Mouse (Mus musculus): ENCODE data around the gene Mmp23.
A peak's percentile ranks its signal among the peaks of the same experiment; 100 is the strongest.

Mmp23 gene

GRCm38 (mm10) chr4:155601091-155601996 lies 51.8 kb downstream of the Mmp23 start, which contains the start of gene Slc35e2:
Gene Slc35e2, plus strand, starts transcription at chr4:155601416.
- DNase-seq, result peak; percentile 93
